Mouse (Mus musculus) bone marrow macrophage, adult 2 months (primary cell): ENCODE results near the gene Foxq1.

Experiments
- CTCF ChIP-seq: IDR thresholded peaks from 2 replicates; pipeline ENCODE4 v1.5.1; 2012; ENCODE audit warnings: low read depth, mild to moderate bottlenecking, low read length, moderate library complexity
- POLR2A ChIP-seq: IDR thresholded peaks from 2 replicates; pipeline ENCODE4 v1.6.1; 2012; ENCODE audit warnings: mild to moderate bottlenecking, low read depth, low read length, borderline replicate concordance

DNA sequence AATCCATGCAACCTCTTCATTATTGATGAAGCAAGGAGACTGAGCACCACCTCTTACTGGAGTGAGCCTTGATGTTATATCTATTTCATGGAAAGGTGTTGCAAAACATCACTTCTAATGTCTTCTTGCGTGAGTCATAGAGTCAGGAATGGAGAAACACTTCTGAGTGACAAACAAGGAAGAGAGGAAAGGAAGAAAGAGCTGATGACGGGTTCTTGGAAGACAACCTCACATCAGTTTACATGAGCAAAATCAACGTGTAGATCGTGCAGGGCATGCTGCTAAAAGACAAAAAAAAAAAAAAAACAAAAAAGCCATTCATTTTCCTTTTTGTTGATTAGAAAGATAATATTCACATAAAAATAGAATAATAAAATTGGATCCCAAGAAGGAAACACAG is 21.2 kb upstream of the Foxq1 start:
- TF ChIP-seq CTCF (no peak), POLR2A (no peak)
